Mouse (Mus musculus): ENCODE results near the gene Krt1. TPM values are rescaled to one million over a fixed set of nuclear protein-coding genes. Genes with fewer than 3 reads are reported as not detected.

Gene Krt1
- total RNA-seq, 2 experiments from 2014 or later = not detected

GRCm38 (mm10) chr15:101817875-101818274, 32.7 kb downstream of the Krt1 start, which contains the start of gene Krt2:
Krt2 (minus strand) TSS chr15:101818169.
- DNase-seq (ENCODE audit: low spot score) = no peak

GRCm38 (mm10) chr15:101803052-101803822, 47.4 kb downstream of the Krt1 start:
- DNase-seq (ENCODE audit: low spot score) = no peak

GRCm38 (mm10) chr15:101802296-101802835, 48.2 kb downstream of the Krt1 start, which contains the start of gene Krt73:
Krt73 (minus strand) TSS chr15:101802346.
- DNase-seq (ENCODE audit: low spot score) = no peak

Small RNA genes within 50 kb of the gene (microRNA-seq; reads per million reads assigned to microRNA genes)
- gene Gm44356 = not detected

Other genes with a start within 250 kb of the Krt1 start
- gene Gm5414, start 222.6 kb downstream of the Krt1 start, total RNA-seq (2021) = not detected
- gene Gm5478, start 203.4 kb downstream of the Krt1 start, total RNA-seq (2021) = not detected
- gene Krt6b, start 170.5 kb downstream of the Krt1 start, total RNA-seq (2021) = not detected
- gene Krt6a, start 156.5 kb downstream of the Krt1 start, total RNA-seq (2021) = not detected
- gene Krt5, start 137.9 kb downstream of the Krt1 start, total RNA-seq (2021) = under 1 TPM in 1 of 2 experiments, not detected in 1; 0.09 TPM
- under 1 TPM in 1 of 2 experiments, not detected in 1; 0.14 TPM for gene Krt71, start 107.7 kb downstream of the Krt1 start, total RNA-seq (2021)
- not detected for gene Krt72, start 64.3 kb downstream of the Krt1 start, total RNA-seq (2021)
- not detected for gene Krt73, start 48.4 kb downstream of the Krt1 start, total RNA-seq (2021)
- not detected for gene Krt2, start 32.6 kb downstream of the Krt1 start, total RNA-seq (2021)
- gene Krt77, start 18.9 kb upstream of the Krt1 start, total RNA-seq (2021) = not detected
- not detected for gene Krt76, start 42.1 kb upstream of the Krt1 start, total RNA-seq (2021)
- not detected for gene Krt4, start 73.9 kb upstream of the Krt1 start, total RNA-seq (2021)
- gene Krt79, start 89.5 kb upstream of the Krt1 start, total RNA-seq (2021) = under 1 TPM in 1 of 2 experiments, not detected in 1; 0.28 TPM
- gene Krt78, start 103.5 kb upstream of the Krt1 start, total RNA-seq (2021) = not detected
- under 1 TPM; 0.16 to 0.21 TPM for gene Krt8, start 153.7 kb upstream of the Krt1 start, total RNA-seq (2021)
- gene Krt18, start 177.4 kb upstream of the Krt1 start, total RNA-seq (2021) = 1 to 10 TPM in 1 of 2 experiments, under 1 TPM in 1; 0.48 to 1.1 TPM
- 100 to 1,000 TPM; 224 to 227 TPM for gene Eif4b, start 223.0 kb upstream of the Krt1 start, total RNA-seq (2021)
- gene Tns2, start 249.6 kb upstream of the Krt1 start, total RNA-seq (2021) = 10 to 100 TPM; 31.3 to 31.6 TPM